Mouse (Mus musculus) erythroblast, embryonic 14.5 days (primary cell): ENCODE results near the gene Ankrd13a. TPM values are rescaled to one million over a fixed set of nuclear protein-coding genes. Genes with fewer than 3 reads are reported as not detected.
"Not testable (repeated sequence)": the region's sequence is repeated elsewhere in the genome, so short reads cannot be mapped to it uniquely, and the experiment has no call there.

Source experiments
- H3K27me3 ChIP-seq: 2 replicates; pipeline ENCODE4 v1.6.1; 2012; ENCODE audit warnings: inconsistent platforms; ENCODE audit not compliant: control insufficient read depth
- H3K36me3 ChIP-seq: 2 replicates; pipeline ENCODE4 v1.6.1; 2012; ENCODE audit warnings: mild to moderate bottlenecking, inconsistent platforms; ENCODE audit not compliant: control insufficient read depth
- H3K4me1 ChIP-seq: 2 replicates; pipeline ENCODE4 v1.6.1; 2012; ENCODE audit warnings: inconsistent platforms; ENCODE audit not compliant: control insufficient read depth
- H3K4me3 ChIP-seq: replicated peaks from 2 replicates; pipeline ENCODE3; 2012; ENCODE audit warnings: moderate library complexity, mild to moderate bottlenecking, inconsistent platforms
- H3K9me3 ChIP-seq: 2 replicates; pipeline ENCODE4 v1.6.1; 2012; ENCODE audit warnings: low read length, inconsistent platforms, mixed read lengths; ENCODE audit not compliant: control insufficient read depth
- GATA1 ChIP-seq: IDR thresholded peaks from 2 replicates; pipeline ENCODE4 v1.6.1; 2012; ENCODE audit warnings: low read length, inconsistent platforms, mixed read lengths
- TAL1 ChIP-seq: IDR thresholded peaks from 3 replicates; pipeline ENCODE4 v1.6.1; 2012; ENCODE audit warnings: low read length, inconsistent platforms, mixed read lengths
- polyA plus RNA-seq: library from polyadenylated mRNA; stranded (reverse); fragments of >175 nt; gene quantifications from 2 replicates; pipeline ENCODE4 v1.2.3, GENCODE M21; 2012

The Ankrd13a gene
- polyA plus RNA-seq, 1 experiment: 15.2 TPM

DNA sequence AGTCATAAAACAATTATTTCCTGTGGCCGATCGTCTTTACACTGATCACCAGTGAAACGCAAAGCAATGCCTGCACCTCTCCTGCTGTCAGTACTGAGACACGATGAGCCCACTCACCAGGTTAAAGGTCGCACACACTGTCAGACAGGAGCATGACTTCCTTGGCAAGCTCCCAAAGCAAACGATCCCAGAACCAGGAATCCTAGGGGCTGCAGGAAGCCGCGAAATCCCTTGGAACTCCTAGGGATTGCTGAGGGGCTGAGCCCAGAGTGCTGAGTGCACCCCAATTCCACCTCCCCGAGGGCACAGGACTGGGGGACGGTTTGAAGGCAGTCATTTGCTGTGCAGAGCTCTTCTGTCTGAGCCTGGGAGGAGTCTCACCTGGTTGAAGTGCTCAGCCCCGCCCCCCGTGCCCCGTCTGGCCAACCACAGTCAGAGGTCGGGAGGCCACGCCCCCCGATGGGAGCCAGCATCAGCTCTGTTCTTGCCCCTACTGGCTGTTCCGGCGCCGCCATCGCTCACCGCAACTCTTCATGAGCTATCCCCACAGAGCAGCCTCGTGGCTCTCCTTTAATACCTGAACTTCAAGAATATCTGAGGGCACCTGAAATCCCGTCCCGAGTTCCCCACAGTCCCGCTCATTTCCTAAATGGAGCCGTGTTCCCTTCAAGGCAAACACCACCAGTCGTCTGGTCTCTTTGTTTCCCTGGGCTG lies 51.7 kb downstream of the Ankrd13a start:
- H3K9me3 ChIP-seq: peaks cover 5% of the 10 kb centered on the region
- H3K4me3 ChIP-seq: peak overlapping the region; percentile 65
- peaks cover 29% of the 10 kb centered on the region for H3K4me1 ChIP-seq

DNA sequence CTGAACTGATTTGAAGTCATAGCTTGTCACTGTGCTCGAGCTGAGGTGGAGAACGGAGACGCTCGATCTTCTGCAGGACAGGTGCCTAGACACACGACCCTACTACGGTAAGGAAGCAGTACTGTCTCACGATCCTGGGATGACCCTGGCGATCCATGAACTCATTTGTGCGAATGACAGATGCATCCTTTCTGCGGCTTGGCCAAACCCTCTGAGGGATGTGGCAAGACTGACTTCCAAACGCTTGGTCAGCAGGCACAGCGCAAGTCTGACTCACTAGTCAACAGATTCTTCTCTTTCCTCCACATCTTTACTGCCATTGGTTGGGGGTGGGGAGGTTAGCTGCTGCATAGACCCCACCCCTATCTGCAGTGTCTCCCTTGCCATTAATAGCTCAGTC lies 53.0 kb downstream of the Ankrd13a start:
- TF ChIP-seq TAL1 (no peak), GATA1 (no peak)
- Histone ChIP-seq H3K9me3 (no peaks in the 10 kb centered on the region), H3K4me1 (peaks cover 29% of the 10 kb centered on the region), H3K27me3 (peaks cover 7% of the 10 kb centered on the region), H3K4me3 (no peak overlapping the region), H3K36me3 (no peaks in the 10 kb centered on the region)

More for the DNA sequence above, 51.7 kb downstream of the Ankrd13a start:
- Histone ChIP-seq H3K36me3 (peaks cover 3% of the 10 kb centered on the region), H3K27me3 (peaks cover 7% of the 10 kb centered on the region)
- TF ChIP-seq GATA1: no peak
- TF ChIP-seq TAL1: no peak

DNA sequence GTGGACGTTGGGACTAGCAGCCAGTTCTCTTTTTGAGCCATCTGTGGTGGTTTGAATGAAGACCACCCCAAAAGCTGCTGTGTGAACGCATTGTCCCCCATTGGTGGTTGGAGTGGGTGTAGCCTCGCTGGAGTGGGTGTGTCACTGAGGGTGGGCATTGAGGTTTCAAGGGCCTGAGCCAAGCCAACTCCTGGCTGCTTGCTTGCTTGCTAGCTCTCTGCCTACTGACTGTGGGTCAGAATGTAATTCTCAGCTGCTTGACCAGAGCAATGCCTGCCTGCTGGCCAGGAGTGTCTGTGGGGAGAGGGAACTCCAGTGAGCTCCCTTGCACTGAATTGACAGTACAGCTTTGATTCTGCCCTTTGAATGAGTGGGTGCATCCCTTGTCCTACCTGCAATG lies 55.3 kb downstream of the Ankrd13a start:
- no peaks in the 10 kb centered on the region for H3K9me3 ChIP-seq
- H3K4me1 ChIP-seq: peaks cover 13% of the 10 kb centered on the region
- no peak for TF ChIP-seq GATA1
- peaks cover 9% of the 10 kb centered on the region for H3K27me3 ChIP-seq
- no peak overlapping the region for H3K4me3 ChIP-seq
- H3K36me3 ChIP-seq: no peaks in the 10 kb centered on the region

DNA sequence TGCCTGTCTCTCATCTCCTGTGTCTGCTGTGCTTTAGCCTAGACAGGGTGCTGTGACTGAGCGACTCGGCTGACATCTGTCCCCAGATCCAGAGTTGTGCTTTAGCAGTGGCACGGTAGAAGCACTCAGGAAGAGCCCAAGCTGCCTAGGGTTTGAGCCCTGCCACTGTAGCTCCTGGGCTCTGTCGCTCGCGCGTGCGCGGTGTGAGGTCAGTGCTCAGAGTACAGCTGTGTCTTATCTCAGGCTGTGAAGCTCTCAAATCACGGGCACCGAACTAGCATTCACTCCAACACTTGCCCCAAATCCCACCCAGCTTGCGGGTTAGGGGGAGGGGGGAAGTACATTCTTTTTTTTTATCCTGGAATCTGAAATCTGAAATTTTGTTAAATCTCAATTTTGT lies 62.4 kb downstream of the Ankrd13a start:
- Histone ChIP-seq H3K27me3 (peaks cover 9% of the 10 kb centered on the region), H3K9me3 (no peaks in the 10 kb centered on the region), H3K36me3 (no peaks in the 10 kb centered on the region), H3K4me3 (no peak overlapping the region), H3K4me1 (no peaks in the 10 kb centered on the region)
- TF ChIP-seq TAL1: no peak
- no peak for TF ChIP-seq GATA1

DNA sequence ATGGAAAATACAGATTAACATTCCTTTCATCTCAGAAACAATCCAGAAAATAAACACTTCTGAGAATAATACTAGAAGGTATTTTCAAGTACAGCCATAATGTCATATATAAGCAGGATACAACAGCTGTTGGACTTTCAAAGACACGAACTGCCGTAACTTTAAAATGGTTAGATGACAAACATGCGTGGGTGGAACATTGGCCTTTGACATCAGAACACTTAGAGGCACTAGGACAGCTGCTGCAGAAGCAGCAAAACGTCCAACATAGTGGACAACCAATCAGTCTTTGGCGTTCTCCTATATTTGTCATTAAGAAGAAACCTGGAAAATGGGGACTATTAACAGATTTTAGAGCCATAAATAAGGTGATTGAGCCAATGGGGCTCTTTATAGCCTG lies 66.0 kb downstream of the Ankrd13a start:
- not testable (repeated sequence) for H3K9me3 ChIP-seq, H3K36me3 ChIP-seq, H3K4me3 ChIP-seq

DNA sequence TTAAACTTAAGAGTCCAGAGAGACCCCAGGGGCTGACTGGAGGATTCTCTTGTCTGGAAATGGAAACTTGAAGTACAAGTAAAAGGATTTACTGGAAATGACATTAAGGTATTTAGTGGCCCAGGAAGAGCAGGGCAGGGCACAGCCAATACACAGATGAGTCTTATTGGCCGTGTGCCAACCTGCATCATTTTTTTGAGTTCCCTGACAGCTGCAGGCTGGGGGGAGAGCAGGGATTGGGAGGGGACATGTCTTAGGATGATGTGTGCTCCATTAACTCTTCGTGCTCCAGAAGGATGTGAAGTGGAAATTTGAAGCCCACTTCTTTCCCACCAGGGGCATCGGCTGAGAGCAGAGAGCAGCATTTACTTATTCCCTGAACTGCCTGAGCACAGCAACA lies 67.7 kb downstream of the Ankrd13a start:
- not testable (repeated sequence) for H3K27me3 ChIP-seq, H3K4me1 ChIP-seq, H3K4me3 ChIP-seq, H3K9me3 ChIP-seq, H3K36me3 ChIP-seq

More for the DNA sequence above, 66.0 kb downstream of the Ankrd13a start:
- H3K4me1 ChIP-seq, H3K27me3 ChIP-seq: not testable (repeated sequence)

DNA sequence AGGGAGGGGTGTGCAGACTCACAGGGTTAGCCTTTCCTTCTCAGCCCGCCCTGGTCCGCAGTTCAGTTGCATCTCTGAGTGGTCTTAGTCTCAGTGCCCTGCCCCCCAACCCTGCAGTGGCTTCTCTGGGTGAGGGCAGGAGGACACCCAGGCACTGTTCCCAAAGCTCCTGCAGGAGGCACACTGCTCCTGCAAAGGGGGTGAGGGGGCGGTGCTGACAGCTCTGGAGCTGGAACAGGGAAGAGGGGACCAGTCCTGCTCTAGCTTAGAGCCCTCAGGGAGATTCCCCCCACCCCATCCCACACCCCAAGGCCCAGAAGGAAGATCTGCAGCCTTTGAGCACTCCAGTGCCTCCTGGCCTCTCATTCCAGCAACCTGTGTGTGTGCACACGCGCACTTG lies 68.2 kb downstream of the Ankrd13a start:
- Histone ChIP-seq H3K36me3 (no peaks in the 10 kb centered on the region), H3K4me1 (no peaks in the 10 kb centered on the region), H3K27me3 (peaks cover 4% of the 10 kb centered on the region), H3K4me3 (no peak overlapping the region), H3K9me3 (no peaks in the 10 kb centered on the region)
- TF ChIP-seq GATA1 (no peak), TAL1 (no peak)

DNA sequence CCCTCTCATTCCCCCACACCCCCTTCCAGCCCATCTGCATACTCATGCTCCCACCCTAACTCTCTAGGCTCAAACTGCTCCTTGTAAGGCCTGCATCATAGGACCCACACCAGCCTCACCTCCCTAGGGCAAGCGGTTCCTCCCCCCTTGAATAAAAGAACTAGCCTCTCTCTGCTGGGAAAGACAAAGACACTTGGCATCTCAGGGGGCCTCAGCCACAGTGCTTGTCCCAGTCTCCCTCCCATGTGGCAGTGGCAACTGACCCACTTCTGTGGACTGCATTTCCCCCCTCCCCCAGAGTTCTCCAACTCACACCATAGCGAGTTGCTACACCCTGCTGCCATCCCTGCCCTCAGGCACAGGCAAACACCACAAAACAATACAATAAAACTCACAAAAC lies 69.9 kb downstream of the Ankrd13a start:
- not testable (repeated sequence) for H3K4me1 ChIP-seq, H3K27me3 ChIP-seq

DNA sequence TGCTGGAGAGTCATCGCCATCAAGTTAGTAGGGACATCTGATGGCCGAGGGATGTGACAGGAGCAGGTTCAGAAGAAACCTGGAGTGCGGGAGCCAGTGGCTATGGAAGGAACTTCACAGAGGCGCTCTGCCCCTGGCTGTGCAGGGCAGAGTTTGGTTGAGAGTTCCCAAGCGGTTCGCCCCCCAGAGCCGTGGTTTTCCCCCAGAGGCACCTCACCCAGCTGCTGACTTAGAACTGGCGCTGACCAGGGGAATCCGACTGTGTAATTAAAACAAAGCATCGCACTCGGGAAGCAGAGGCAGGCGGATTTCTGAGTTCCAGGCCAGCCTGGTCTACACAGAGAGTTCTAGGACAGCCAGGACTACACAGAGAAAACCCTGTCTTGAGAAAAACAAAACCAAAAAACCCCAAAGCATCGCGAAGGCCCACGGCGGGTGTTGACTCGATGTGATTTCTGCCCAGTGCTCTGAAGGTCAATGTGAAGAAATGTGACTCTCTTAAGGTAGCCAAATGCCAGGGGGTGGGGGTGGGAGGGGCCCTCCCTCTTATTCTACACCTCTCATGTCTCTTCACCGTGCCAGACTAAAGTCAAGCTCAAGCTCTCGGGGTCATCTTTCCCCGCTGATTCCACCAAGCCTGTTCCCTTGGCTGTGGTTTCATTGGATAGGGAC lies 77.2 kb downstream of the Ankrd13a start:
- H3K4me3 ChIP-seq: no peak overlapping the region
- TF ChIP-seq TAL1 (no peak), GATA1 (no peak)
- H3K36me3 ChIP-seq: no peaks in the 10 kb centered on the region
- no peaks in the 10 kb centered on the region for H3K9me3 ChIP-seq
- no peaks in the 10 kb centered on the region; the same call in 1 of the 2 replicates for H3K4me1 ChIP-seq
- peaks cover 3% of the 10 kb centered on the region; the same call in 1 of the 2 replicates for H3K27me3 ChIP-seq

More for the DNA sequence above, 69.9 kb downstream of the Ankrd13a start:
- H3K4me3 ChIP-seq, H3K36me3 ChIP-seq, H3K9me3 ChIP-seq: not testable (repeated sequence)

DNA sequence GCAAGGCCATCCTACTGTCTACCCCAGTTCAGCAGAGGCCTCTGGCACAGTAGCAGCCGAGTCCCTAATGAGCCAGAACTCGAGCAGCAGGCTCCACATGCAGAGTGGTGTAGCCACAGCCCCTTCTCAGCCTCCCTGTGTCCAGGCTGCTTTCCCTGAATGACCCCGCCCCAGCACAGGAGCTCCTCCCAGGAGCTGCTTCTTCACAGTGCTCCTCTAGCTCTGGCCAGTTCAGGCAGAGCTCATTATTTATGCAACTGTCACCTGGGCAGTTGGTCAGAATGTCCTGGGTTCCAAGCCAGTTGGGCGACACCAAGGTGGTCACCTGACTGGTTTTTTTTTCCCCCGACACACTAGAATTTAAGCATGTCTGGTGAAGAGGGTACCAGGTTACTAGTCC lies 78.9 kb downstream of the Ankrd13a start, which contains the start of gene 4930519G04Rik:
4930519G04Rik (plus strand) TSS at position 301 of the 400 bp plus-strand sequence.
- H3K9me3 ChIP-seq, H3K4me1 ChIP-seq, H3K4me3 ChIP-seq, H3K36me3 ChIP-seq, H3K27me3 ChIP-seq: not testable (repeated sequence)

Other genes with a start within 250 kb of the Ankrd13a start
- 0.02 and 0.16 TPM in 2 replicates for gene Fam222a, start 206.7 kb upstream of the Ankrd13a start, polyA plus RNA-seq
- gene Trpv4, start 116.3 kb upstream of the Ankrd13a start, polyA plus RNA-seq: 0.06 and 0.07 TPM in 2 replicates
- 6.3 and 7.0 TPM in 2 replicates for gene Gltp, start 83.7 kb upstream of the Ankrd13a start, polyA plus RNA-seq
- gene Tchp, start 66.9 kb upstream of the Ankrd13a start, polyA plus RNA-seq: 1.1 and 1.2 TPM in 2 replicates
- gene Git2, start 840 bp downstream of the Ankrd13a start, polyA plus RNA-seq: 7.0 and 8.0 TPM in 2 replicates
- 4.4 and 5.8 TPM in 2 replicates for gene 1500011B03Rik, start 48.8 kb downstream of the Ankrd13a start, polyA plus RNA-seq
- 0.02 TPM in 1 of 2 replicates, not detected in the other for gene 4930519G04Rik, start 79.0 kb downstream of the Ankrd13a start, polyA plus RNA-seq
- gene Gm9936, start 84.0 kb downstream of the Ankrd13a start, polyA plus RNA-seq: not detected in 2 replicates
- 0.02 and 0.09 TPM in 2 replicates for gene Oasl2, start 122.3 kb downstream of the Ankrd13a start, polyA plus RNA-seq
- not detected in 2 replicates for gene Oasl1, start 148.6 kb downstream of the Ankrd13a start, polyA plus RNA-seq
- 2.4 and 3.3 TPM in 2 replicates for gene 2210016L21Rik, start 167.5 kb downstream of the Ankrd13a start, polyA plus RNA-seq
- gene Hnf1a, start 196.4 kb downstream of the Ankrd13a start, polyA plus RNA-seq: 0.03 and 0.14 TPM in 2 replicates
- 4.4 and 4.6 TPM in 2 replicates for gene Sppl3, start 236.5 kb downstream of the Ankrd13a start, polyA plus RNA-seq